Mouse (Mus musculus): ENCODE results near the gene Elovl6.

- no peak for TF ChIP-seq CTCF (conservative IDR thresholded peaks at IDR 0.05; ENCODE audit: low read length)
- TF ChIP-seq NANOG (IDR thresholded peaks at IDR 0.05; ENCODE audit: borderline replicate concordance, low read length), result no peak
Measured at GRCm38 (mm10) chr3:129561853-129562252, 29.7 kb downstream of the Elovl6 start.
